Mouse (Mus musculus): ENCODE data around the gene Inpp5k. TPM values are rescaled to one million over a fixed set of nuclear protein-coding genes. Genes with fewer than 3 reads are reported as not detected.
A peak's percentile ranks its signal among the peaks of the same experiment; 100 is the strongest.
"Not testable (repeated sequence)": the region's sequence is repeated elsewhere in the genome, so short reads cannot be mapped to it uniquely, and the experiment has no call there.

Inpp5k gene
- total RNA-seq, 2 experiments from 2014 or later: 39.1 to 43.1 TPM

DNA sequence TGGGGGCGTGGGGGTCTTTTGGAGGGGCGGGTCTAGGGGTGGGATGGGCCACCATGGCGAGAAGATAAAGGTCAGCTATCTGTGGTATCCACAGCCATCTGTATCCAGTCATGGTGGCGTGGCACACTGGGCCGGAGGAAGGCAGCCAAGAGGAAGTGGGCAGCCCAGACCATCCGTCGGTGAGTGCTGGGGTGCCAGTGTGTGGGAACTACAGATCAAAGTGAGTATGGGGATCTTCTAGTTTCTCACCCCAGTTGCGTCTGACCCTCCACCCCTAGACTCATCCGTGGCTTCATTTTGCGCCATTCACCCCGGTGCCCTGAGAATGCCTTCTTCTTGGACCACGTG, 39.0 kb downstream of the Inpp5k start:
- DNase-seq (ENCODE audit: low spot score in 2 of 2): no peak
- intact Hi-C loops (cut with DNase I): no loop called here

DNA sequence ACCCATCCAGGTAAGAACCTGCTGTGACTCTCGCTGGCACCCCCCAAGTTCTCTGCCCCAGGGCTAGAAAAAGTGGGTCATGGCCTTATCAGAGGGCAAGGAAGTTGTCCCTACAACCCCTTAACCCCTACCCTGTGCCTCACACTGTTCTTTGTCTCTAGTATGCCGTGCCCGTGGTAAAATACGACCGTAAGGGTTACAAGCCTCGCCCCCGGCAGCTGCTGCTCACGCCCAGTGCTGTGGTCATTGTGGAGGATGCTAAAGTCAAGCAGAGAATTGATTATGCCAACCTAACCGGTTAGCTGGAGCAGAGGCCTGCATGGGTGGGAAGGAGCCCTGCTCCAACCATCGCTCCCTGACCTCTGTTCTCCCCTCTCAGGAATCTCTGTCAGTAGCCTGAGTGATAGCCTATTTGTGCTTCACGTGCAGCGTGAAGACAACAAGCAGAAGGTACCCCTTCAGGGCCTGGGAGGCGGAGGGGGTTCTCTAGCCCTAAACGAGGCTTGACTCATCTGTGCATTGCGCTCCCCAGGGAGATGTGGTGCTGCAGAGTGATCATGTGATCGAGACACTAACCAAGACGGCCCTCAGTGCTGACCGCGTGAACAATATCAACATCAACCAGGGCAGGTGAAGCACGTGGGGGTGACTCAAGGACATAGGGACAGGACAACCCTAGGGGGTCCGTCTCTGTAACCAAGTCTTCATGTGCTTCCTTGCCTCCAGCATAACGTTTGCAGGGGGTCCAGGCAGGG, 40.8 kb downstream of the Inpp5k start:
- intact Hi-C loops (cut with DNase I): no loop called here
- DNase-seq (ENCODE audit: low spot score in 2 of 2): no peak

DNA sequence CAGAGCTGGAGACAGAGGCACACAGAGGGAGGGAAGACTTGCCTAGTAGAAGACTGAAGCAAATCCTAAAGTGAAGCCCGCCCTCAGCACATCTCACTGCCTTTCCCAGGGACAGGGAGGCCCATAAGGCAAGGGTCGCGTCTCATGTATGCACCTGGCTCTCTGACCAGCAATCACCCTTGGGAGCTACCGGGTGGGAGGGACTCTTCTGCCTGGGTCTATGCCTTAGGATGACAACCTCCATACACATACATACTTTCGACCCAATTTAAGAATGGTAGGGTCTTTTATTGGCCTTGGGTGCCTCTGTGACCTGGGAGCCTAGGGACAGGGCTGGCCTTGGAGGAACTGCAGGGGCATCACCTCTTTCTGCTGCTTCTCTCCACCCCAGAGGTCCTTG, 42.6 kb downstream of the Inpp5k start:
- DNase-seq (ENCODE audit: low spot score in 2 of 2): no peak
- intact Hi-C loops (cut with DNase I): no loop called here

DNA sequence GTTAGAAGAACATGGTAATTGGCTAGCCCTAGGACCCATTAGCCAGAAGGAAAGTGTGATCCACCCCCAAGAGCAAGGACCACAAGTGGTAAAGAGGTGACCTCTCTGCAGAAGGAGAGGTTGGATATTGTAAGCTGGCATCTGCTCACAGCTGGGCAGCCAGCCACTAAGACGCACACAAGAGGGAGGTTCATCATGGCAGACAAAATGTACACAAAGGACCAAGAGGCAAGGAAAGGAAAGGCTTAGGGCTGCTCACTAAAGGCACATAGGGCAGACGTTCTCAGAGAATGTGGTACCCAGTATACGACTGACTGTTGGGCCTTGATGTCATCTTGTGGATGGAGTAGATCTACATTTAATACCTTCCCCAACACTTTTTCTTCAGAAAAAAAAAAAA, 44.1 kb downstream of the Inpp5k start:
- intact Hi-C loops (cut with DNase I): loop anchor here (5.0 kb wide), 1 partner anchor 43 kb away; the partner anchor contains the start of gene Inpp5k
- no peak for DNase-seq (ENCODE audit: low spot score in 2 of 2)

DNA sequence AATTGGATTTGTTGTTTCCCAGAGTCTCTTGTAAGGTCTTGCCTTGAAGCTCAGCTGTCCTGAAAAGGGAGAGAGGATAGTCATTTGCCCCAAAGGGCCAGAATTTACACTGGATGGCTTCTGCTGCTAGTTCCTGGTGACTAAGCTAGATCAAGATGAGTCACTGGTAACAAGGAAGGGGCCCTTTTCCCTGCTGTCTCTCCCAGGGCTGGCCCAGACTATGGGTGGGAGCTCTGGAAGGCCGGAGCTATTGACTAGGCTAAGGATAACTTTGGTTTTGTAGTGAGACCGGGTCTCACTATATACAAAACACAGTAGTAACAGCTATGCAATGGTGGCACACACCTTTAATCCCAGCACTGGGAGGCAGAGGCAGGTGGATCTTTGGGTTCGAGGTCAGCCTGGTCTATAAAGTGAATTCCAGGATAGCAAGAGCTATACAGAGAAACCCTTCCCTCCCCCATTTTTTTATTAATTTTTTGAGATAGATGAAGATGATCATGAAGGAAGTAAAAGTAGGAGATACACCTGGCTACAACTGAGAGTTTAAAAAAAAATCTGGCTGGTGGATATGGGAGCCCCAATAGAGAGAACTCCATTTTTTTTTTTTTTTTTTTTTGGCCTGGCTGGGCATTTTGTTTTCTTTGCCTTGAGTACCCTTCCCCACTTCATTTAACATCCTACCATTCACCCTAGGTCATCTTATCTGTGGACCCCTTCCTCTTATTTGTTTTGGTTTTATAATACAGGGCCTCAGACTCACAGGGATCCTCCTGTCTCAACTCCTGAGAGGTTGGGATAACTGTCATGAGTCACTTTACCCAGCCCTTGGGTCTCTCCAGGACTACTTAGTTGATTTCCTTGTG, 47.3 kb downstream of the Inpp5k start:
- intact Hi-C loops (cut with DNase I): loop anchor here (5.0 kb wide), 1 partner anchor 46 kb away; the partner anchor contains the start of gene Inpp5k
- no peak for DNase-seq (ENCODE audit: low spot score in 2 of 2)

DNA sequence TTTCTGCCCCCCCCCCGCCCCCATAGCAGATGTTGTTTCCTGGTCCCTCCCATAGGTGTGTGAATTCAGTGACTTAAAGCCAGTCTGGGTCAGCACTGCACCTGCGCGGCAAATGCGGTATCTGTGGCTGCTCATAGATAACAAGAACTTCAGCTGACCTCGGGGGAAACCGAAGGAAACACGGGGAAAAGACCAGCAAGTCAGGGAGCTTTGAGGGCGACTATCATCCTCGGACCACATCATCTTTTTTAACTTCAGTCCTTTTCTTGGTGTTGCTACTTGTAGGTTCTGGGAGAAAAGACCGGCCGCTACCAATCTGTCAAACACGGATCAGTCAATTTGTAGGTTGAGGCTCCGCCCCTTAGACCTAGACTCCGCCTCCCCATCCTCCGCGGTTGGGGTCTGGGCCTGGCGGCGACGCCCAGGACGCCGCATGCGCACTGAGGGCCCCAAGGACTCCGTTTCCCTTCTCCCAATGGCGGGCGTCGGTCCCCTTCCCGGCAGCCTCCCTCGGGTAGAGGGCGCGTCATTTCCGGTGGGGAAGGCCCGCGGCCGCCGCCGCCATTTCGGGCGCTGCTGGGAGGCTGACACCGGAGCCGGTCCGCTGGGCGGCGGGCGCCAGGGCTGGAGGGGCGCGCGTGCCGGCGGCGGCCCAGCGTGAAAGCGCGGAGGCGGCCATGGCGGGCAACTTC, 48.1 kb downstream of the Inpp5k start, which contains the start of gene Crk:
Gene Crk (plus strand): TSS at position 513 of the 692 bp plus-strand sequence.
- intact Hi-C loops (cut with DNase I): loop anchor here (5.0 kb wide), 1 partner anchor 47 kb away; the partner anchor contains the start of gene Inpp5k
- DNase-seq (ENCODE audit: low spot score in 2 of 2): peak; percentile 97 to 99

DNA sequence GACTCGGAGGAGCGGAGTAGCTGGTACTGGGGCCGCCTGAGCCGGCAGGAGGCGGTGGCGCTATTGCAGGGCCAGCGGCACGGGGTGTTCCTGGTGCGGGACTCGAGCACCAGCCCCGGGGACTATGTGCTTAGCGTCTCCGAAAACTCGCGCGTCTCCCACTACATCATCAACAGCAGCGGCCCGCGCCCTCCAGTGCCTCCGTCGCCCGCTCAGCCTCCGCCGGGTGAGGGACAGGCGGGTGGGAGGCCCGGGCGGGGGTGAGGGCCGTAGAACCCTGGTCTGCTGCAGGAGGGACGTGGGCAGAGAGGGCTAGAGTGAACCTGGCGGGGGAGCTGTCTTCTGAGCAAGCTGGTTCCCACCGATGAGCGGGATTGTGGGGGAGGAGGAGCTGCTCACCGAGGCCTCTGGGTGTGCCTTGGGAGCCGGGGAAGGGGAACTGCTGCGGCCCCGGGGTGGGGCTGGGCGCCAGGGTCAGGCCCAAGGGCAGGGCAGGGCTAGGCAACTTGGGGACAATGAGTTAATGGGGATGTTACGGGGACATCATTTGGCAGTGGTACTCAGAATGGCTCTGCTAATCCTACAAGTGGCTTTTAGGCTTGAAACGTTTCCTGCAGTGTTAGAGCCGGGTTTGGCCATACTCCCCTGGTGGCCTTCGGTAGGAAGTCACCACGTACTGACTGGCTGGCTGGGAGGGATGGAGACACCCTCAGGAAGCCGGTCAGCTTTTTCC, 48.8 kb downstream of the Inpp5k start:
- peak in 1 of 2 experiments; percentile 64 for DNase-seq (ENCODE audit: low spot score in 2 of 2)
- intact Hi-C loops (cut with DNase I): loop anchor here (5.0 kb wide), 1 partner anchor 47 kb away; the partner anchor contains the start of gene Inpp5k

DNA sequence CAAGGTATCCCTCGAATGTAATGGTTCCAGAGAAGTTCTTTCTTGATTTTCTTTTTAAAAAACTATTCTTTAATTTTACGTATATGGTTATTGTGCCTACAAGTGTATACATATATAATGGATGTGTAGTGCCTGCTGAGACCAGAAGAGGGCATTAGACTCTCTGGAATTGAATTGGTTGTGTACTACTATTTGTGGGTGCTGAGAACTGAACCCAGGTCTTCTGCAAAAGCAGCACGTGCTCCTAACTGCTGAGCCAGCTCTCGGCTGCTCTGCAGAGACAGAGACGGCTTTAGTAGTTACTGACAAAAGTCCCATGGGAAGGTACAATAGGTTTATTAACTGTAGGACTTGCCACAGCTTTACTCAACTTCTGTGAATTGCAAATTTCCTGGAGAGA, 53.7 kb downstream of the Inpp5k start:
- intact Hi-C loops (cut with DNase I): no loop called here
- no peak for DNase-seq (ENCODE audit: low spot score in 2 of 2)

DNA sequence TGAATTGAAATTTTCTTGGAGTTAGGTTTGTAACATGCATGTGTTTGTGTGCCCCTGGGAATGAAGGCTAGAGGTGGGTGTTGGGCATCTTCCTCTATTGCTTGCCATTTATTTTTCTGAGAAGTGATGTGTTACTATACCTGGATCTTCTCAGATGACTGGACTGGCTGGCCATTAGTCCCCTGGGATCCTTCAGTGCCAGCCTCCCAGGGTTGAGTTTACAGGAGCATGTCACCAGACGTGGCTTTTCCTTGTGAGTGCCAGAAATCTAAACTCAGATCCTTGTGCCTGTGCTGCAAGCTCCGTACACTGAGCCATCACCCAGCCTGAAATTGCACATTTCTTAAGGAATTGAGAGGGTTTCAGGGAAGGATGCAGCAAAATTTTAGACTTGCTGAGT, 54.2 kb downstream of the Inpp5k start:
- no peak for DNase-seq (ENCODE audit: low spot score in 2 of 2)
- intact Hi-C loops (cut with DNase I): no loop called here

DNA sequence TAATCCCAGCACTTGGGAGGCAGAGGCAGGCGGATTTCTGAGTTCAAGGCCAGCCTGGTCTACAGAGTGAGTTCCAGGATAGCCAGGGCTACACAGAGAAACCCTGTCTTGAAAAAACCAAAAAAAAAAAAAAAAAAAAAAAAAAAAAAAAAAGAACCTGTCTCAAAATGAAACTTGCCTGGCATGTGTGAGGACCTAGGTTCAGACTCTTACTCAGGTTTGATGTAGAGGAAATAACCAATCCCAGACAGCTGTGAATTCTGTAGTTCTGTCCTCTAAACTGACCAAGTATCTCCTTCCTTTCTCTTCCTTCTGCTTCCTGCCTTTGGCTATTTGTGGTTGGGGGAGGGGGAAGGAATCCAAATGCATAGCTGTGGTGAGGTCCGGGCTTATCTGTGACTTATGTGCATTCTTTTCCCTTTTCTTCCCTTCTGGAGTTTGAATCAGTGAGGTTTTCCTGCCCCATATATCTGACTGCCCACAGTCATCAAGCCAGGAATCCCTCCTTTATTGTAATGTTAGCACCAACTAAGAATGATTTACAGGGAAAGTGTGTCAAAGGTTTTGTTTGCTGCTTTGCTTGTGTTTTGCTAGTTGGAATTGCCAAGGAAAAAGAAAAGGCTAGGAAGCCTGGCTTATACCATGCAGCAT, 56.7 kb downstream of the Inpp5k start:
- intact Hi-C loops (cut with DNase I): no loop called here
- no peak for DNase-seq (ENCODE audit: low spot score in 2 of 2)

DNA sequence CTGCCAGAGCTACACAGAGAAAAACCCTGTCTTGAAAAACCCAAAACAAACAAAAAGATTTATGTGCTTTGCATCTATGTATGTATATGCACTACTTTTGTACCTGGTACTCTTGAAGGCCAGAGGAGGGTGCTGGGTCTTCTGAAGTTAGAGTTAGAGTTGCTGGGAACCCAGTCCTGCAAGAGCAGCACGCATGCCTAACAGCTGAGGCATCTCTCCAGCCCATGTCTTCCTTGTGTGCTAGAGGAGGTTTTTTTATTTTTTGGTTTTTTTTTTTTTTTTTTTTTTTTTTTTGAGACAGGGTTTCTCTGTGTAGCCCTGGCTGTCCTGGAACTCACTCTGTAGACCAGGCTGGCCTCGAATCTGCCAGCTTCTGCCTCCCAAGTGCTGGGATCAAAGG, 57.3 kb downstream of the Inpp5k start:
- DNase-seq (ENCODE audit: low spot score in 2 of 2): no peak
- intact Hi-C loops (cut with DNase I): no loop called here

DNA sequence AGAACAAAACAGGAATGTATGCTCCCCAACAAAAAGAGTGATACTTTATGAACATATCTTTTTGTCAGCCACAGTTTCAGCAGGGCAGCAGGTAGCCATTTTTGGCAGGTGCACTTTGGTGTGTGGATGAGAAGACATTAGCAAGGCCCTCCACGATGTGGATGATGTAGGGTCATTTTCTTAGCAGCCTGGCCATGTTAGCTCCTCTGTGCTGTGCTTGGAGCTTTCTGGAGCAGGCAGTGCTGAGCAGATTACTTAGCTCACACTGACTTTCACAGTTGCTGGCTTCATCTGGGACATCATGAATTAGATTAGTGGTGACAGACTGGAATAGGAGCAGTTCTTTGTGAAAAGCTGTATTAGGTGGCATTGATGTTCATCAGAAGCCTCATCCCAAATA, 59.2 kb downstream of the Inpp5k start:
- no peak for DNase-seq (ENCODE audit: low spot score in 2 of 2)
- intact Hi-C loops (cut with DNase I): no loop called here

DNA sequence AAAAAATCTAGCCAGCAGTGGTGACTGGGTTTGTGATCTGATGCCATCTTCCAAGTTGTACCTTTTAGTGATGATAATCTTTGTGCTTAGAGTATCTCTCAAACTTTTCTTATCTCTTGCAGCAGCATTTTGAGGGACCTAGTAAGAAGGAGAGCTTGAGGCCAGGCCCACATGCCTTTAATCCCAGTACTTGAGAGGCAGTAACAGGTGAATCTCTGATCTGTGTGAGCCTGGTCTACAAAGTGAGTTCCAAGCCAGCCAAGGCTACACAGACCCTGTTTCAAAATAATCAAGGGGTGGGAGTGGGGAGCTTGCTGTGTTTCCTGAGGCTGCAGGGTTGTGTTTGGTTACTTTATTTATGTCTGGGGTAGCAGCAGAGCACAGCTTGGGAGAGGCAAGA, 60.3 kb downstream of the Inpp5k start:
- intact Hi-C loops (cut with DNase I): no loop called here
- no peak for DNase-seq (ENCODE audit: low spot score in 2 of 2)

DNA sequence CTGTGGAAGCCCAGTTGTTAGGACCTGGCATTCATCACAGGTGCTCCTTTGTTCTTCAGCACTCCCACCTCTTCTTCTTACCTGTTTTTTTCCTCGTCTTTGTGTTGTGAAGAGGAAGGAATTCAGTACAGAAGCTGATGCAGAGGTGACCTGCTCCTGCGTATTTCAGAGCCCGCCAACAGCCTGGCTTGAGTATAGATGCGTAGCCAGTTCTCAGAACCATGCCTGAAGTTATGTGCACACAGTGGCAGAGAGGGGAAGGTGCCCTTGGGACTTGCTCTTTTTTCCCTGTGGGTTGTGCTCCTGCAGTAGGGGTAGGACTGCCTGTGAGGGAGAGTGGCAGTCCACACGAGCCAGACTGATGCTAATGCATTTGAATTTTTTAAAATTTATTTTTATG, 62.8 kb downstream of the Inpp5k start:
- DNase-seq (ENCODE audit: low spot score in 2 of 2): no peak
- intact Hi-C loops (cut with DNase I): no loop called here

DNA sequence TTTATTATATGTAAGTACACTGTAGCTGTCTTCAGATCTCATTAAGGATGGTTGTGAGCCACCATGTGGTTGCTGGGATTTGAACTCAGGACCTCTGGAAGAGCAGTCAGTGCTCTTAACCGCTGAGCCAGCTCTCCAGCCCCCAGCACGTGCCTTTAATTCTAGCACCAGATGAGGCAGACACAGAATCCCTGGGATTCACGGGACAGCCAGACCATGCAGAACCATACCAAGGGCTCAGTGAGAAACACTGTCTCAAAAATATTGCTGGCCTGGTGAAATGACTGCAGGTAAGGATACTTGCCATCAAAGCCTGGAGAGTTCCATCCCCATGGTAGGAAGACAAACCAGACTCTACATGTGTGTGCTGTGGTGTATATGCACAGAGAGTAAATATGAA, 66.7 kb downstream of the Inpp5k start:
- DNase-seq (ENCODE audit: low spot score in 2 of 2); intact Hi-C loops (cut with DNase I): not testable (repeated sequence)

Data from left cerebral cortex, postnatal 36 days (tissue).